Mouse (Mus musculus): ENCODE data around the gene H2-T22. TPM values are rescaled to one million over a fixed set of nuclear protein-coding genes. Genes with fewer than 3 reads are reported as not detected.
"Not testable (repeated sequence)": the region's sequence is repeated elsewhere in the genome, so short reads cannot be mapped to it uniquely, and the experiment has no call there.

Gene H2-T22
- polyA plus RNA-seq, 1 experiment, result 21.7 TPM

DNA sequence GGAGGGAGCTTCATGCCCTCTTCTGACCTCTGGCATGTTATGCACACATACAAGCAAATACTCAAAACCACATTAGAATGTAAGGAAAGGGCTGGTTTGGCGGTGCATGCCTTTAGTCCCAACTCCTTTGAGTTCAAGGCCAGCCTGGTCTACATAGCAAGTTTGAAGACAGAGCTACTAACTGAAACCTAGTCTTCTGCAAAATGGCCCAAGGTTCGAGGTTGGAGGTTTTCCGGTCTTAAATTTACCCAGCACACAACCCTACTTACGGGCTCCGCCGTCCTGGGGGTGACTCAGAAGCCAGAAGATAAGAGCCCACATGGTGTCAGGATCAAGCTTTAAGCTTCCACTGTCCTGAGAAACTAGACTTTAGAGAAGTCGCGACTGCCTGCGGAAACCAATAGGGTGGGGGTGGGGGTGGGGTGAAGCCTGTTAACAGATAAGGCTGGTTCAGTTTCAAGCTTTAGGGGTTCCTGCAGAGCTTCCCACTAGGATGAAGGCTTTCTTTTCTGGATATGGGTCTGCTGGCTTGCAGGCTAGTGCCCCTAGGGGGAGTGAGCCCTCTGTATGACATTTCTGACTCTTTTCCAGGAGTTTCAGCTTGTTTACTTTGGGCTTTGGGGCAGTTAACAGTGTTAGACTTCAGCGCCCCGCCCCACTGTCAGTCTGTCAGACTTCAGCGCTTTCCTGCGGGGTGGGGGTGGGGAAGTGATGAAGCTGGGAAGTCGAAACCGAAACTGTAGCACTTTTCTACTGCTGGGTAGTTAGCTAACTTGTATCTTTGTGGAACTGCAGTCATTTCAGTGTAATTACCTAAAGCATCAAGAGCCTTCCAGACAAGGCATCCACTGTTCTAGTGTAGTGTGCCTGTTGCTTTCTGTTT is 22.1 kb downstream of the H2-T22 start, which contains the start of gene H2-T24:
Gene H2-T24 (minus strand): TSS at position 370 of the 883 bp plus-strand sequence.
- H3K36me3 ChIP-seq (ENCODE audit: control insufficient read depth, insufficient read depth), result no peaks in the 10 kb centered on the region
- peaks cover 91% of the 10 kb centered on the region for H3K79me2 ChIP-seq (ENCODE audit: control insufficient read depth, insufficient read depth)
- no peaks in the 10 kb centered on the region for H3K27me3 ChIP-seq (ENCODE audit: control insufficient read depth, insufficient read depth, insufficient read length)
- TF ChIP-seq CTCF (IDR thresholded peaks at IDR 0.05; ENCODE audit: control insufficient read depth, insufficient read depth, insufficient read length) (no peak), FOSL1 (IDR thresholded peaks at IDR 0.05; ENCODE audit: insufficient read depth, low read length, poor library complexity, severe bottlenecking) (no peak), MYOG (IDR thresholded peaks at IDR 0.05; ENCODE audit: control insufficient read depth, extremely low read depth, insufficient read length) (no peak), MAX (IDR thresholded peaks at IDR 0.05) (no peak), USF1 (IDR thresholded peaks at IDR 0.05; ENCODE audit: low read depth) (no peak), MYOD1 (IDR thresholded peaks at IDR 0.05; ENCODE audit: control insufficient read depth, insufficient read length, low read depth) (no peak), CEBPB (IDR thresholded peaks at IDR 0.05; ENCODE audit: low read depth) (no peak)
- H3K4me3 ChIP-seq (ENCODE audit: insufficient read depth, poor library complexity, severe bottlenecking), result no peak within 1 kb of the TSS
- H3K79me3 ChIP-seq (ENCODE audit: low read depth), result peaks cover 63% of the 10 kb centered on the region
- H3ac ChIP-seq (ENCODE audit: control insufficient read depth, insufficient read length, low read depth), result no peak within 1 kb of the TSS

DNA sequence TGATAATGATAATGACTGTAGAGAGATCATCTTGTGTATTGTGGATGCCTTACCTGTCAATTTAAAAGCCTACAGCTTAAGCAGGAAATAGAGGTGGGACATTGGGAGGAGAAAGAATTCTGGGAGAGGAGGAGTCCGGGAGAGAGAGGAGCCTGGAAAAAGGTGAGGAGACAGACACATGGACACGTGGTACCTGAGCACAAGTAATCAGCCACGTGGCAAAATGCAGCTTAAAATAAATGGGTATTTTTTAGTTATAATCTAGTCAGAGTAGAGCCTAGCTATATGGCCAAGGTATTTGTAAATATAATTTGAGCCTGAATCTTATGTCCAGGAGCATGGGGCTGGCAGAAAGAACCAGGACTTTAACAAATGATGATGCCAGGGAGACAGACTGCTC is 23.0 kb downstream of the H2-T22 start:
- Histone ChIP-seq H3K27me3 (ENCODE audit: control insufficient read depth, insufficient read depth, insufficient read length) (no peaks in the 10 kb centered on the region), H3K4me3 (ENCODE audit: insufficient read depth, poor library complexity, severe bottlenecking) (no peak overlapping the region), H3K79me2 (ENCODE audit: control insufficient read depth, insufficient read depth) (peaks cover 91% of the 10 kb centered on the region), H3K36me3 (ENCODE audit: control insufficient read depth, insufficient read depth) (no peaks in the 10 kb centered on the region), H3K79me3 (ENCODE audit: low read depth) (peaks cover 64% of the 10 kb centered on the region), H3ac (ENCODE audit: control insufficient read depth, insufficient read length, low read depth) (no peak overlapping the region)
- no peak for TF ChIP-seq USF1 (IDR thresholded peaks at IDR 0.05; ENCODE audit: low read depth)
- no peak for TF ChIP-seq CEBPB (IDR thresholded peaks at IDR 0.05; ENCODE audit: low read depth)
- TF ChIP-seq CTCF (IDR thresholded peaks at IDR 0.05; ENCODE audit: control insufficient read depth, insufficient read depth, insufficient read length), result no peak
- TF ChIP-seq MYOD1 (IDR thresholded peaks at IDR 0.05; ENCODE audit: control insufficient read depth, insufficient read length, low read depth), result no peak
- no peak for TF ChIP-seq MYOG (IDR thresholded peaks at IDR 0.05; ENCODE audit: control insufficient read depth, extremely low read depth, insufficient read length)
- no peak for TF ChIP-seq FOSL1 (IDR thresholded peaks at IDR 0.05; ENCODE audit: insufficient read depth, low read length, poor library complexity, severe bottlenecking)
- no peak for TF ChIP-seq MAX (IDR thresholded peaks at IDR 0.05)

DNA sequence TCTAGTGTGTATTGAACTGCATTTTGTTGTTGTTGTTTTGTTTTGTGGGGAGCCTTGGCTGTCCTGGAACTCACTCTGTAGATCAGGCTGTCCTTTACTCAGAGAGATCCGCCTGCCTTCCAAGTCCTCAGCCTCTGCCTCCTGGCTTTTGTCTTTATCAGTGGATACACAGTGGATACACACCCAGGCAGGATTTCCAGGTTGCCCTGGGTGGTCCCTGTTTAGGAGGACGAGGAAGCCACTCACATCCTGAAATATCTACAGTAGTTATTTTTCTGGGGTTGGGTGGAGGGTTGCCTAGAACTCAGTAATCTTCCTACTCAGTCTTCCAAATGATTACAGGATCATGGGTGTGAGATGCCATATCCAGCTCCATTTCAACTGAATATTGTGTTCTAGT is 23.6 kb downstream of the H2-T22 start:
- no peak overlapping the region for H3K4me3 ChIP-seq (ENCODE audit: insufficient read depth, poor library complexity, severe bottlenecking)
- H3ac ChIP-seq (ENCODE audit: control insufficient read depth, insufficient read length, low read depth), result no peak overlapping the region
- H3K27me3 ChIP-seq (ENCODE audit: control insufficient read depth, insufficient read depth, insufficient read length), result no peaks in the 10 kb centered on the region
- H3K79me2 ChIP-seq (ENCODE audit: control insufficient read depth, insufficient read depth), result peaks cover 95% of the 10 kb centered on the region
- no peaks in the 10 kb centered on the region for H3K36me3 ChIP-seq (ENCODE audit: control insufficient read depth, insufficient read depth)
- peaks cover 67% of the 10 kb centered on the region for H3K79me3 ChIP-seq (ENCODE audit: low read depth)
- TF ChIP-seq USF1 (IDR thresholded peaks at IDR 0.05; ENCODE audit: low read depth) (no peak), CTCF (IDR thresholded peaks at IDR 0.05; ENCODE audit: control insufficient read depth, insufficient read depth, insufficient read length) (no peak), MYOG (IDR thresholded peaks at IDR 0.05; ENCODE audit: control insufficient read depth, extremely low read depth, insufficient read length) (no peak), FOSL1 (IDR thresholded peaks at IDR 0.05; ENCODE audit: insufficient read depth, low read length, poor library complexity, severe bottlenecking) (no peak), CEBPB (IDR thresholded peaks at IDR 0.05; ENCODE audit: low read depth) (no peak), MAX (IDR thresholded peaks at IDR 0.05) (no peak), MYOD1 (IDR thresholded peaks at IDR 0.05; ENCODE audit: control insufficient read depth, insufficient read length, low read depth) (no peak)

DNA sequence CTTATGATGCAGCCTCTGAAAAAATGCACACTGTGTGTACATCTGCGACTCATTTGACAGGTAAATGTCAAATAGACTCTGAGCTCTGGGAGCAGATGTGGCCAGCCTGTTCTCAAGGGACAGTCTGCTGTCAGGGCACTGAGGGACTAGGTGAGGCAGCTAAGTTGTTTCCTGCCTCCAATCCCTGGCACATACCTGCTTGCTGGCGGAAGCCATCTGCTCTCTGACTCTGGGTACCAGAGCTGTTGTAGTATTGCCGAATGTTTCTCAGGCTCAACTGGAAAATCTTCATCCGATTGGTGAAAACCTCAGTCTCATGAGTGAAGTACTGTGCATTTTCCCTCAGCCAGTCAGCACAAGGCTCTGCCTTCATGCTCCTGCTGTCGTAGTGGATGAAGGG is 25.5 kb downstream of the H2-T22 start:
- Histone ChIP-seq H3K4me3 (ENCODE audit: insufficient read depth, poor library complexity, severe bottlenecking) (no peak overlapping the region), H3K36me3 (ENCODE audit: control insufficient read depth, insufficient read depth) (no peaks in the 10 kb centered on the region), H3K27me3 (ENCODE audit: control insufficient read depth, insufficient read depth, insufficient read length) (no peaks in the 10 kb centered on the region), H3ac (ENCODE audit: control insufficient read depth, insufficient read length, low read depth) (no peak overlapping the region), H3K79me3 (ENCODE audit: low read depth) (peaks cover 53% of the 10 kb centered on the region), H3K79me2 (ENCODE audit: control insufficient read depth, insufficient read depth) (peaks cover 81% of the 10 kb centered on the region)
- TF ChIP-seq CTCF (IDR thresholded peaks at IDR 0.05; ENCODE audit: control insufficient read depth, insufficient read depth, insufficient read length) (no peak), FOSL1 (IDR thresholded peaks at IDR 0.05; ENCODE audit: insufficient read depth, low read length, poor library complexity, severe bottlenecking) (no peak)

DNA sequence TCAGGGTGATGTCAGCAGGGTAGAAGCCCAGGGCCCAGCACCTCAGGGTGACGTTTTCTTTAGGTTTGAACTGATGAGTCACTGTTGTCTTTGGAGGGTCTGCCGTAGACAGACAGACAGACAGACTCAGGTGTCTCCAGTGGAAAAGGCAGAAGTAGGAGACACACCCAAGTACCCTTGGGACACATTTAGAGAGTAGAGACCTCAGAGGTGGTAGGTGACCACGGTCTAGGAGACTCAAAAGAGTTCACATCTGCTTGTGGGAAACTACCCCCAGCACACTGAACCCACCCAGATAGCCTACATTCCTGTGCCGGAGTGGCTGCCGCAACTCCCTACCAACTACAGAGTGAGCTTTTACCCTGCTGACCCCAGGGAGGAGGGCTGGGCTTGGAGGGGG is 27.6 kb downstream of the H2-T22 start:
- Histone ChIP-seq H3K79me3 (ENCODE audit: low read depth) (peaks cover 38% of the 10 kb centered on the region), H3K79me2 (ENCODE audit: control insufficient read depth, insufficient read depth) (peaks cover 60% of the 10 kb centered on the region), H3K4me3 (ENCODE audit: insufficient read depth, poor library complexity, severe bottlenecking) (no peak overlapping the region), H3K27me3 (ENCODE audit: control insufficient read depth, insufficient read depth, insufficient read length) (no peaks in the 10 kb centered on the region), H3ac (ENCODE audit: control insufficient read depth, insufficient read length, low read depth) (no peak overlapping the region), H3K36me3 (ENCODE audit: control insufficient read depth, insufficient read depth) (no peaks in the 10 kb centered on the region)
- TF ChIP-seq MYOG (IDR thresholded peaks at IDR 0.05; ENCODE audit: control insufficient read depth, extremely low read depth, insufficient read length) (no peak), CEBPB (IDR thresholded peaks at IDR 0.05; ENCODE audit: low read depth) (no peak), MYOD1 (IDR thresholded peaks at IDR 0.05; ENCODE audit: control insufficient read depth, insufficient read length, low read depth) (no peak), MAX (IDR thresholded peaks at IDR 0.05) (no peak), USF1 (IDR thresholded peaks at IDR 0.05; ENCODE audit: low read depth) (no peak), CTCF (IDR thresholded peaks at IDR 0.05; ENCODE audit: control insufficient read depth, insufficient read depth, insufficient read length) (no peak)

DNA sequence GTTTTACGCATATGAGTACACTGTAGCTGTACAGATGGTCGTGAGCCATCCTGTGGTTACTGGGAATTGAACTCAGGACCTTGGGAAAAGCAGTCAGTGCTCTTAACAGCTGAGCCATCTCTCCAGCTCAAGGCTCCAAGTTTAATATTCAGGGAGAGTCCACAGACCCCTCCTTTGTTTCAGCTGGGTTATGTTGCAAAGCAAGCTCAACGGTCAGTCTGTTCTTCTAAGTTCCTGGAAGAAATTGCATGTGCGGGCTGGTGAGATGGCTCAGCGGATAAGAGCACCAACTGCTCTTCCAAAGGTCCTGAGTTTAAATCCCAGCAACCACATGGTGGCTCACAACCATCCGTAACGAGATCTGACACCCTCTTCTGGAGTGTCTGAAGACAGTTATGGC is 38.1 kb downstream of the H2-T22 start:
- H3K4me3 ChIP-seq (ENCODE audit: insufficient read depth, poor library complexity, severe bottlenecking); H3K27me3 ChIP-seq (ENCODE audit: control insufficient read depth, insufficient read depth, insufficient read length); H3ac ChIP-seq (ENCODE audit: control insufficient read depth, insufficient read length, low read depth): not testable (repeated sequence)
- peaks cover 66% of the 10 kb centered on the region for H3K79me2 ChIP-seq (ENCODE audit: control insufficient read depth, insufficient read depth)
- H3K36me3 ChIP-seq (ENCODE audit: control insufficient read depth, insufficient read depth), result peaks cover 19% of the 10 kb centered on the region
- peaks cover 56% of the 10 kb centered on the region for H3K79me3 ChIP-seq (ENCODE audit: low read depth)

Measured in C2C12 (cell line).